8 mouse cellular contexts compared by ENCODE assay signal in genomic region chr5:76853549-76853948, GRCm38 (mm10). TPM values are rescaled to one million over a fixed set of nuclear protein-coding genes. Genes with fewer than 3 reads are reported as not detected.
DNase-seq lines count a peak whose midpoint lies in the region; ATAC-seq lines count a peak whose summit lies in the region.

No protein-coding gene starts in this region.

- no peak overlapping the region for H3K4me2 ChIP-seq in hindbrain, embryonic 16.5 days (ENCODE audit: low read length)

- peak; percentile 89 for ATAC-seq in hindbrain, embryonic 16.5 days

- DNase-seq in R1 (ENCODE audit: low read depth, low spot score) = peak; percentile 79
- peak; percentile 92 for DNase-seq in cerebellum, postnatal 10 days
- peak; percentile 48 to 78 for DNase-seq in frontal cortex, postnatal 10 days (ENCODE audit: low spot score in 2 of 2)
- peak; percentile 48 for DNase-seq in left cerebral cortex, adult 11 months (ENCODE audit: low spot score)
- peak; percentile 90 for DNase-seq in lung, postnatal 36 days
- DNase-seq in retina, postnatal 7 days (ENCODE audit: low read depth, low spot score) = peak; percentile 65
- peak; percentile 61 for DNase-seq in urinary bladder, adult 2 months (ENCODE audit: low spot score)

- H3K9me3 ChIP-seq in hindbrain, embryonic 16.5 days (ENCODE audit: control insufficient read depth, low read length) = no peaks in the 10 kb centered on the region

- no peak overlapping the region for H3K27ac ChIP-seq in hindbrain, embryonic 16.5 days (ENCODE audit: low read depth, low read length)

- H3K4me3 ChIP-seq in hindbrain, embryonic 16.5 days (ENCODE audit: low read length) = no peak overlapping the region

- no peak overlapping the region for H3K9ac ChIP-seq in hindbrain, embryonic 16.5 days (ENCODE audit: low read depth, low read length)

- WGBS in hindbrain, embryonic 16.5 days = 9% methylated on average over 10 of the region's 10 CpGs

- H3K36me3 ChIP-seq in hindbrain, embryonic 16.5 days (ENCODE audit: control insufficient read depth, insufficient read depth, low read length) = peaks cover 12% of the 10 kb centered on the region

- no peaks in the 10 kb centered on the region for H3K27me3 ChIP-seq in hindbrain, embryonic 16.5 days (replicated peaks; ENCODE audit: control insufficient read depth, insufficient read depth, low read length)

- H3K4me1 ChIP-seq in hindbrain, embryonic 16.5 days (ENCODE audit: control insufficient read depth, insufficient read depth, low read depth, low read length) = peaks cover 3% of the 10 kb centered on the region; the same call in 1 of the 2 replicates

RNA-seq across cellular contexts. Expression of gene Aasdh, which starts 51.8 kb away (rescaled TPM):
- polyA plus RNA-seq in hindbrain, embryonic 16.5 days (2015; fragmentation: Nextera tagmentation; extraction: Ambion mirVana) = 14.0 and 16.9 TPM in 2 replicates
- polyA plus RNA-seq in urinary bladder, adult 2 months (2012; rRNA removed) = 28.3 and 35.2 TPM in 2 replicates
